Mouse (Mus musculus): Measurements from ENCODE around the gene Tmprss13. TPM values are rescaled to one million over a fixed set of nuclear protein-coding genes. Genes with fewer than 3 reads are reported as not detected.

Tmprss13 gene
- total and polyA plus RNA-seq, 2 experiments = not detected

GRCm38 (mm10) chr9:45321465-45321864 is 2.6 kb downstream of the Tmprss13 start:
- Histone ChIP-seq H3K4me1 (ENCODE audit: control insufficient read depth, insufficient read depth, low read length) (no peaks in the 10 kb centered on the region), H3K27me3 (ENCODE audit: control insufficient read depth, insufficient read depth, low read length) (no peaks in the 10 kb centered on the region), H3K79me2 (ENCODE audit: control insufficient read depth, insufficient read depth, low read length) (no peaks in the 10 kb centered on the region), H3K4me3 (ENCODE audit: insufficient read depth, low read depth, low read length) (no peak overlapping the region), H3K36me3 (ENCODE audit: control insufficient read depth, insufficient read depth, low read length) (no peaks in the 10 kb centered on the region), H3K9ac (ENCODE audit: low read depth, low read length) (no peak overlapping the region), H3K27ac (replicated peaks; ENCODE audit: insufficient read depth, low read depth, low read length) (no peak overlapping the region)
- TF ChIP-seq POLR2A (IDR thresholded peaks at IDR 0.05; ENCODE audit: extremely low read depth, insufficient read depth, low read length) (no peak), CTCF (IDR thresholded peaks at IDR 0.05; ENCODE audit: low read depth, low read length) (no peak)
- 80% methylated on average over 6 of the region's 6 CpGs for WGBS
- no peak for DNase-seq (ENCODE audit: extremely low read depth, low read depth, low spot score)

GRCm38 (mm10) chr9:45321946-45322430 is 3.1 kb downstream of the Tmprss13 start:
- 69% methylated on average over 4 of the region's 4 CpGs for WGBS
- no peaks in the 10 kb centered on the region for H3K79me2 ChIP-seq (ENCODE audit: control insufficient read depth, insufficient read depth, low read length)
- no peak overlapping the region for H3K27ac ChIP-seq (replicated peaks; ENCODE audit: insufficient read depth, low read depth, low read length)
- no peak overlapping the region for H3K4me3 ChIP-seq (ENCODE audit: insufficient read depth, low read depth, low read length)
- H3K9ac ChIP-seq (ENCODE audit: low read depth, low read length) = no peak overlapping the region
- DNase-seq (ENCODE audit: extremely low read depth, low read depth, low spot score) = no peak
- H3K4me1 ChIP-seq (ENCODE audit: control insufficient read depth, insufficient read depth, low read length) = no peaks in the 10 kb centered on the region
- TF ChIP-seq CTCF (IDR thresholded peaks at IDR 0.05; ENCODE audit: low read depth, low read length) = no peak
- no peak for TF ChIP-seq POLR2A (IDR thresholded peaks at IDR 0.05; ENCODE audit: extremely low read depth, insufficient read depth, low read length)
- H3K27me3 ChIP-seq (ENCODE audit: control insufficient read depth, insufficient read depth, low read length) = no peaks in the 10 kb centered on the region
- H3K36me3 ChIP-seq (ENCODE audit: control insufficient read depth, insufficient read depth, low read length) = no peaks in the 10 kb centered on the region

GRCm38 (mm10) chr9:45326390-45326789 is 7.5 kb downstream of the Tmprss13 start:
- no peaks in the 10 kb centered on the region for H3K79me2 ChIP-seq (ENCODE audit: control insufficient read depth, insufficient read depth, low read length)
- TF ChIP-seq POLR2A (IDR thresholded peaks at IDR 0.05; ENCODE audit: extremely low read depth, insufficient read depth, low read length) (no peak), CTCF (IDR thresholded peaks at IDR 0.05; ENCODE audit: low read depth, low read length) (no peak)
- H3K9ac ChIP-seq (ENCODE audit: low read depth, low read length) = no peak overlapping the region
- H3K27me3 ChIP-seq (ENCODE audit: control insufficient read depth, insufficient read depth, low read length) = no peaks in the 10 kb centered on the region
- no peaks in the 10 kb centered on the region for H3K36me3 ChIP-seq (ENCODE audit: control insufficient read depth, insufficient read depth, low read length)
- no peak for DNase-seq (ENCODE audit: extremely low read depth, low read depth, low spot score)
- no peaks in the 10 kb centered on the region for H3K4me1 ChIP-seq (ENCODE audit: control insufficient read depth, insufficient read depth, low read length)
- 84% methylated on average over 9 of the region's 9 CpGs for WGBS
- no peak overlapping the region for H3K4me3 ChIP-seq (ENCODE audit: insufficient read depth, low read depth, low read length)
- no peak overlapping the region for H3K27ac ChIP-seq (replicated peaks; ENCODE audit: insufficient read depth, low read depth, low read length)

GRCm38 (mm10) chr9:45328263-45328662 is 9.4 kb downstream of the Tmprss13 start:
- H3K4me3 ChIP-seq (ENCODE audit: insufficient read depth, low read depth, low read length) = no peak overlapping the region
- no peaks in the 10 kb centered on the region for H3K27me3 ChIP-seq (ENCODE audit: control insufficient read depth, insufficient read depth, low read length)
- WGBS = 85% methylated on average over 4 of the region's 4 CpGs
- H3K36me3 ChIP-seq (ENCODE audit: control insufficient read depth, insufficient read depth, low read length) = no peaks in the 10 kb centered on the region
- no peak overlapping the region for H3K27ac ChIP-seq (replicated peaks; ENCODE audit: insufficient read depth, low read depth, low read length)
- H3K4me1 ChIP-seq (ENCODE audit: control insufficient read depth, insufficient read depth, low read length) = no peaks in the 10 kb centered on the region
- no peak overlapping the region for H3K9ac ChIP-seq (ENCODE audit: low read depth, low read length)
- no peaks in the 10 kb centered on the region for H3K79me2 ChIP-seq (ENCODE audit: control insufficient read depth, insufficient read depth, low read length)
- no peak for TF ChIP-seq CTCF (IDR thresholded peaks at IDR 0.05; ENCODE audit: low read depth, low read length)
- no peak for TF ChIP-seq POLR2A (IDR thresholded peaks at IDR 0.05; ENCODE audit: extremely low read depth, insufficient read depth, low read length)
- no peak for DNase-seq (ENCODE audit: extremely low read depth, low read depth, low spot score)

GRCm38 (mm10) chr9:45329577-45329976 is 10.7 kb downstream of the Tmprss13 start:
- no peaks in the 10 kb centered on the region for H3K27me3 ChIP-seq (ENCODE audit: control insufficient read depth, insufficient read depth, low read length)
- 88% methylated on average over 6 of the region's 6 CpGs for WGBS
- DNase-seq (ENCODE audit: extremely low read depth, low read depth, low spot score) = no peak
- no peak overlapping the region for H3K9ac ChIP-seq (ENCODE audit: low read depth, low read length)
- no peak overlapping the region for H3K4me3 ChIP-seq (ENCODE audit: insufficient read depth, low read depth, low read length)
- no peaks in the 10 kb centered on the region for H3K79me2 ChIP-seq (ENCODE audit: control insufficient read depth, insufficient read depth, low read length)
- H3K36me3 ChIP-seq (ENCODE audit: control insufficient read depth, insufficient read depth, low read length) = no peaks in the 10 kb centered on the region
- no peak overlapping the region for H3K27ac ChIP-seq (replicated peaks; ENCODE audit: insufficient read depth, low read depth, low read length)
- H3K4me1 ChIP-seq (ENCODE audit: control insufficient read depth, insufficient read depth, low read length) = no peaks in the 10 kb centered on the region
- TF ChIP-seq POLR2A (IDR thresholded peaks at IDR 0.05; ENCODE audit: extremely low read depth, insufficient read depth, low read length) = no peak

GRCm38 (mm10) chr9:45337406-45337805 is 18.5 kb downstream of the Tmprss13 start:
- TF ChIP-seq POLR2A (IDR thresholded peaks at IDR 0.05; ENCODE audit: extremely low read depth, insufficient read depth, low read length) (no peak), CTCF (IDR thresholded peaks at IDR 0.05; ENCODE audit: low read depth, low read length) (no peak)
- DNase-seq (ENCODE audit: extremely low read depth, low read depth, low spot score) = no peak
- 69% methylated on average over 2 of the region's 2 CpGs for WGBS

More at GRCm38 (mm10) chr9:45337406-45337805, 18.5 kb downstream of the Tmprss13 start:
- no peaks in the 10 kb centered on the region for H3K79me2 ChIP-seq (ENCODE audit: control insufficient read depth, insufficient read depth, low read length)
- no peak overlapping the region for H3K9ac ChIP-seq (ENCODE audit: low read depth, low read length)
- no peaks in the 10 kb centered on the region for H3K4me1 ChIP-seq (ENCODE audit: control insufficient read depth, insufficient read depth, low read length)
- H3K4me3 ChIP-seq (ENCODE audit: insufficient read depth, low read depth, low read length) = no peak overlapping the region
- no peak overlapping the region for H3K27ac ChIP-seq (replicated peaks; ENCODE audit: insufficient read depth, low read depth, low read length)
- H3K36me3 ChIP-seq (ENCODE audit: control insufficient read depth, insufficient read depth, low read length) = no peaks in the 10 kb centered on the region
- no peaks in the 10 kb centered on the region for H3K27me3 ChIP-seq (ENCODE audit: control insufficient read depth, insufficient read depth, low read length)

Data from liver, adult 2 months (tissue).